Mouse (Mus musculus) frontal cortex, adult 2 months (tissue): ENCODE results near the gene Mrpl39. TPM values are rescaled to one million over a fixed set of nuclear protein-coding genes. Genes with fewer than 3 reads are reported as not detected.

ENCODE experiments used
- DNase-seq, 2 experiments: peaks; one replicate each; pipeline ENCODE4 v3.0.0; 2022; ENCODE audit warnings: low spot score in 1 of 2; ENCODE audit errors: extremely low spot score in 1 of 2
- polyA plus RNA-seq: library from polyadenylated mRNA; depleted of rRNA; stranded (reverse); fragments of >200 nt; gene quantifications from 2 replicates; pipeline ENCODE4 v1.2.3, GENCODE M21; 2012

Gene Mrpl39
- polyA plus RNA-seq, 1 experiment: 24.6 TPM

- DNase-seq: no peak
These were observed 9.4 kb upstream of the Mrpl39 start for GRCm38 (mm10) chr16:84744703-84745490.

DNA sequence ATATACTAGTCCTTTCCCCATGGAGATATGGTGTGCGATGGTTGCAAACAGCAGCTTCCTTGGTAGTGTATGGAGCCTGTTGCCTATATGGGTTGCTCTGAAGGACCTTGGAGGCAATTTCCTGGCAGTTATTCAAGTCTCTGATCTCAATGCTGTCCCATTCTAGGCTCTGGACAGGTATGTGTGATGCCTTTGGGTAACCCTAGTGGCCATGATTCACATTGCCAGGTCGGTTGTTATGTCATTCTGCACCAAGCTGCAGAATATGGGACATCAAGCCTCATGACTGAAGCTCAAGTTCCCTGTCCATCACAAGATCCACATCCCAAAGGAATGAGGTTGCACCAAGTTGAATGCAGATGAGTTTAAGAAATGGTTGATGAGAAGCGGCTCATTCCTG lies 1.8 kb upstream of the Mrpl39 start:
- DNase-seq: no peak

DNA sequence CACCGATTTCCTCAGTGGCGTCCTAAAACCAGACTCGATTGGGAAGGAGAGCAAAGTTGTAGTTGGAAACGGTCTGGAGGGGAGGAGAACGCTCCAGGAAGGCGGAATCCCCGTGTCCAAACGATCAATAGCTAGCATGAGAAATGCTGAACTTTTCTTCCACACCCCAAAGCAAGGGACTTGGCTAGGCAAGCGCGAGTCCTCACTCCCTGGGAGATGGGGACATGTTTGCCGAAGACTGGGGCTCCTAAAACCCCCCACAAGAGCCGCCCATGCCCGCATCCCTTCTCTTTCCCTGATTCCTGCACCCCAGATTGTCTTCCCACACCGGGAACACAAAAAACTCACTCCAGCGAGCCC lies 756 bp downstream of the Mrpl39 start:
- no peak for DNase-seq

GRCm38 (mm10) chr16:84720670-84721069 lies 14.9 kb downstream of the Mrpl39 start:
- no peak for DNase-seq

DNA sequence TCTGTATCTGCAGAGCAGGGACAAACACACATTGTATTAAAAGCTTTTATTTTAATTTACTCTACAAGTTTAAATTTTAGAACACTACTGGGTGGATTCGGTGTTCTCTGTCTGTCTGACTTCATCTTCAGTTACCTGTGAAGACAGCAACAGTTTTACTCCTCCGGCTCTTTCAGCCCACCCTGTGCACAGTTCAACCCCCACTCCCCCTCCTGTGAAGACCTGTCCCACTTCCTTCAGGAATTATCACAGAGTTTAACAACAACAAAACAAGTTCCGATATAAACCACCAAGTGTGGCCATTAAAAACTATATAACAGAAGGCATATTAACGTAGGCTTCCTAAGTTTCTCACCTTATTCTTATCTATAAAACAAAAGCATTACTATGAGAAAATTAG lies 17.3 kb downstream of the Mrpl39 start:
- no peak for DNase-seq

DNA sequence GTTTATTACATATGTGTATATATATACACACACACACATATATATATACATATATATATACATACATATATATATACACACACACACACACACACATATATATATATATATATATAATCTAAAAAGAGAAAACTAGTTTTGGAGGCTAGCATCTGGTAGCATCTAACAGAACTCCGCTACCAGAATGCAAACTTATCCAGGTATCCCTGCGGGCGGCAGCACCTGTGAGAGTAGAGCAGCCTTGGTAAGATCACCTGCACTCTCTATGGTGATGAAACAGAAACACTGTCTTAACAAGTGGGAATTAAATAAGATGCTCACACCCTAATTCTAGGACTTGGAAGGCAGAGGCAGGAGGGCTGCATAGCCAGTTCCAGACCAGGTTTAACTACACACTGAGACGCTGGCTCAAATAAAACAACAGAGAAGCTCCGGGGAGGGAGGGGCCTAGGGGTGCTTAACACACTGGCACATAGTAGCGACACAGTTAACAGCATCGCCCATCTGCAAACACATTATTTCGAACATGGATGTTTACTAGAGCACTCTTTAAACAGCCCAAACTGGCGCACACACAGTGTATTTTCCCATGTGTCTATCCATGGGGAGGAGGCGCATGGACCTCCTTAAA lies 17.8 kb downstream of the Mrpl39 start:
- DNase-seq: no peak

DNA sequence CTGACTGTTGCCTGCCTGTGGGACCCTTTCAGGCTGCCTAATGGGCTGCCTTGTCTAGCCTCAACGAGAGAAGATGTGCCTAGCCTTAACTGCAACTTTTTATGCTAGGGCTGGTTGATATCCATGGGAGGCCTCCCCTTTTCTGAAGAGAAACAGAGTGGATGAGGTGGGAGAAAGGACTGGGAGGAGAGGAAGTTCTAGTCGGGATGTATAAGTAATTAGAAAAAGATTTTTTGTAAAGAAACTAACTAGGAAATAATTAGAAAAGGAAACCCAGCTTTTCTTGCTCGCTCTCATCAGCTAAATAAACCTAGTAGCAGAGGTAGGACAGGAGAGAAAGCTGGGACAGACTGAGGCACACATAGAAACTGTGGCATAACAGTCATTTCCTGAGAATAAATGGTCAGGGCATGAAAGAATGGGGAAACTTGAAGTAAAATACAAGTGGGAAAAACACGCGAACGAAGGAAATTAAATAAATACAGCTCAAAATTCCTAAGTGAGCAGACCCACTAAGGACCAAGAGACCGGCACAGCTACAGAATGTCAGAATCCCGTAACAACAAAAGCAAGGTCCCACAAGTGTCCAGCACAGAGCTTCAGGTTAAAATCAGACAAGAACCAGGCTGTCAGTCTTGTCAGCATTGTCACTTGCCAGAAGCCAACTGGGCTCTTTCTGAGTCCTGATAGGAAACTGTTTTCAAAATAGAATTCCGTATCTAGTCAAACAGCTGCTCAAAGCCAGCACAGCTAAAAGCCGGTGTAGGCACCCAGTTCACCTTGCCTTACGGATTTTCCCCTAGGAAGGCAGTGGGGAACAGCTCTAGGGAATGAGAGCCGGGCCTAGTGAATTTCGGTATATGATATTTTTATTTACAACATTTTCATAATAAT lies 18.6 kb downstream of the Mrpl39 start:
- DNase-seq: no peak

GRCm38 (mm10) chr16:84716197-84716596 lies 19.3 kb downstream of the Mrpl39 start:
- DNase-seq: no peak

- DNase-seq: no peak
These were observed 20.6 kb downstream of the Mrpl39 start for GRCm38 (mm10) chr16:84714978-84715377.

GRCm38 (mm10) chr16:84713926-84714325 lies 21.6 kb downstream of the Mrpl39 start:
- DNase-seq: no peak

DNA sequence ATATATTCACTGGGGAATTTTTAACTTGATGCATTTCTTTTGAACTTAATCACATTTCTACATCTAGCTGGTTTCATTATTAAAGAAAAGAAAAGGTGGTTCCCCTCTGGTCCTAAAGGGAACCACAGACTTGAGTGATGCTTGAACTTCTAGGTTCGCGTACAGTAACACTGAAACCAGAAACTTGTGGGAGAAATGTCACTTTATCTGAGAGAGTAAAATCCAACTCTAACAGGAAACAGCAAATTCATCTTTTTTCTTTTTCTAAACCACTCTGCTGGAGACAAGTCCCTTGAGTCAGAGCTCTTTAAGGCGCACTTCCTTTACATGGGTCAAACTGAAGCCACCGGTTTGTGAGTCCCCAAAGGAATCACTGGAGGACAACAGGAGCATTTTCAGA lies 22.4 kb downstream of the Mrpl39 start:
- no peak for DNase-seq

DNA sequence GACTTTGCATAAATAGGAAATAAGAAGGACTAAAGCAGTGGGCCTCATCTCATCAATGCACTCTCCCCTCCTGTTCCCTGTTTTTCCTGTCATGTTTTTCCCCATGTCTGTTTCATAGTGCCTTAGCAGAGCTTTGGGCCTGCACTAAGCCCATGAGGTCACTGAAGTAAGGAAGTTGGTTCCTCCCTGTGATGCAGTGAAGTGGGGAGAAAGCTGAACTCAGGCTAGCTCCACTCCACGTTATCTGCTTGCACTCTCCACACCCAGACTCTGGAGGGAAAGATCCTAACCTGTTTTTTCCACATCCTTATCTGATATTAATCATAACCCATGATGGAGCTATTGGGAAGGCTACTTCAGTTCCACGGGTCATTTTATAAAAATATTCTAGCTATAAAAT lies 26.9 kb downstream of the Mrpl39 start:
- no peak for DNase-seq

GRCm38 (mm10) chr16:84707802-84708201 lies 27.7 kb downstream of the Mrpl39 start:
- no peak for DNase-seq

GRCm38 (mm10) chr16:84706571-84706970 lies 29.0 kb downstream of the Mrpl39 start:
- DNase-seq: no peak

DNA sequence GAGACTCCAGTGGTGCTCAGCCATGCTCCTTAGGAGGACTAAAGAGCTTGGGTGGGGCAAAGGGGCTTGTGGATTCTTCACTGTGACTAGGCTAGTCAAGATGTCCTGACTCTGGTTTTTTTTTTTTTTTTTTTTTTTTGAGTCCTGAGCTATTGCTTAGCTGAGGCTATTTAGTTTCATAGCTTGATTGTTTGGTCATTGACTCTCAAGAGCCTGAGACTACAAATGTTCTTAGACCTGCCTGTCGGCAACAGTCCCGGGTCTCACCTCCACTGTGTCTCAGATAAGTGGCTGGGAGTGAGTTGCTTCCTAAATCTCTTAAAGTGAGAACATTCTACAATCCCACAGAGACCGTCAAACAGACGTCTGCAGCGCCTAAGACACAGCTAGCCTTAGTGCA lies 30.0 kb downstream of the Mrpl39 start:
- no peak for DNase-seq

GRCm38 (mm10) chr16:84704661-84705240 lies 30.8 kb downstream of the Mrpl39 start:
- DNase-seq: no peak

GRCm38 (mm10) chr16:84703769-84704660 lies 31.5 kb downstream of the Mrpl39 start:
- DNase-seq: no peak

GRCm38 (mm10) chr16:84703129-84703768 lies 32.3 kb downstream of the Mrpl39 start:
- no peak for DNase-seq
